Mouse (Mus musculus) embryonic stem cell, embryonic (primary cell): ENCODE results near the gene Psme4.

ENCODE experiments used
- CTCF ChIA-PET, 4 experiments: fragments of 300-600 bp in 2 of 4; fragments of 350-600 bp in 2 of 4; sonication (Branson Sonifier 250); formaldehyde crosslinking; loops; one replicate each; lab custom pipeline; 2022; ENCODE audit warnings: inconsistent platforms in 2 of 4; lab: Charles Lee
- POLR2A ChIA-PET, 4 experiments: fragments of 300-600 bp in 2 of 4; fragments of 350-600 bp in 2 of 4; sonication (Branson Sonifier 250); formaldehyde crosslinking; loops; one replicate each; lab custom pipeline; 2022; ENCODE audit warnings: antibody characterized with exemption in 4 of 4, inconsistent platforms in 1 of 4; lab: Charles Lee

Gene Psme4

DNA sequence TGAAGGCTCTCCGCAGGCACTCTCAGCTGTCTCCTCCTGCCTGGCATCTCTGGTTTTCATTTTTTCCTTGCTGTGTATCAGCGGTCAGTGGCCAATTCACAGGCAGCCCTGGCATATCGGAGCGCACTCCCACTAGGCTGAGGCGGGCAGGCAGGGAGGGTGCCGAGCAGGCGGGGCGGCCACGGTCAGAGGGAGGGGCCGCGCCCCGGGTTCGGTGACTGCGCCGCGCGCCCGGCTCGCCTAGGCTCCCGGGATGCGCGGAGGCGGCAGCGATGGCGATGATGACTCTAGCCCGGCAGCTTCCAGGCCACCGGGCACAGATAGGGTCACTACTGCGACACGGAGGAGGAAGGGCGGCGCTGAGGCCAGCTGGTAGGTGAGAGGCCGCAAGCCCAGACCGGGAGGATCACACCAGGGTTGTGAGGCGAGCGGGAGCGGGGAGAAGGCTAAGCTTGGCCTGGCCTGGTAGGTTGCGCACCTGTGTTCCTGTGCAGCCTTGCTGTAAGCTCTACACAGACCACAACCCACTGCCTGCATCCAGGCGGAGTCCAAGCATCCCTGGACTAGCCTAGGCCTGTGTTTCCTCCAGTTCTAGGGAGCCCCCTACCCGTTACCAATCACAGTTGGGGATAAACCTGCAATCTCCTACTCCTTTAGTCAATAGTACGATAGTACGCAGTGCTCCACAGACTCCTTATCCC lies 113.8 kb downstream of the Psme4 start, which contains the start of the genes Gpr75 and Asb3:
Gpr75 (plus strand) TSS at position 188 of the 701 bp plus-strand sequence.
Asb3 (plus strand) TSS at position 246 of the 701 bp plus-strand sequence.
- ChIA-PET POLR2A (interaction anchor here in 3 of 4 experiments (0.5 to 1.4 kb wide), 12 partner anchors 11 to 1815 kb away, joined by 3 to 9 read pairs (median 3); partner anchors contain the start of genes Acyp2 (in 1 of the 3) and Stc2 (in 1 of the 3)), CTCF (interaction anchor here in 2 of 4 experiments (0.6 kb wide), 3 partner anchors 63 to 795 kb away, joined by 3 to 4 read pairs (median 3); no protein-coding TSS in a partner anchor)

DNA sequence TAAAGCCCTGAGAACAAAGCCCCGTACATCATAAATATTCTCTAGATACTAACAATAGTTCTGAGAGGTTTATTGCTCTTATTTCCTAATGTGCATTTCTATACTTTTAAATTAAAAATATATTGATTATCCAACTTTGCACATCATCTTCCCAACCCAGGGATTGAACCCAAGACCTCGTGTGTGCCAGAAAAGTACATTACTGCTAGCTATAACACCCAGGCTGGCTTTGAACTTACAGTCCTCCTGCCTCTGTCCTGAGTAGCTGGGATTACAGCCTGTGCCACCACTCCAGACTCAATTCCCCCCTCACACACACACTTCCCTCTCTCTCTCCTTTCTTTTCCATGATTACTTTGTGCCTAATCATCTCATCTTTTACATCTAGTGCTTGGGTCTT lies 116.6 kb downstream of the Psme4 start:
- POLR2A ChIA-PET: interaction anchor here in 1 of 4 experiments (0.6 to 0.7 kb wide), 3 partner anchors 10 to 862 kb away, joined by 3 to 4 read pairs (median 3); partner anchors contain the start of gene Eml6
- CTCF ChIA-PET: no interaction called here

- POLR2A ChIA-PET: interaction anchor here in 1 of 4 experiments (0.9 kb wide), 1 partner anchor 10 kb away, joined by 3 read pairs; no protein-coding TSS in a partner anchor
- CTCF ChIA-PET: no interaction called here
These were observed 124.7 kb downstream of the Psme4 start for GRCm38 (mm10) chr11:30896201-30896600.

DNA sequence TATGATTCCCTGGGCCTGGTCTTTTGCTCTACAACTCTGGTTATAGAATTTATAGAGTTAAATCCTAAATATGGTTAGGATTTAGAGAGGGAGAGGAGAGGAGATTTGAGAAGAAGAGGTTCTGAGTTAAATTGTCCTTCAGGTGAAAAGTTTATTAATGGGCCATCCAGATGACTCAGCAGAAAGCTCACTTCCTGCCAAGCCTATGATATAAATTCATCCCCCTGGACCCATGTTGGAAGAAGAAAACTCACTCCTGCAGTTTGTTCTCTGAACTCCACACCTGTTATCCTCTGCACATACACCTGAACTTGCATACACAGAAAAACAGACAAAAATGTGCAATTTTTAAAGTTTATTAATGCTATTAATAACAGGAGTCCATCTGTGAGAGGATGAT lies 127.8 kb downstream of the Psme4 start:
- ChIA-PET POLR2A (no interaction called here), CTCF (no interaction called here)

- POLR2A ChIA-PET: interaction anchor here in 1 of 4 experiments (1.1 kb wide), 1 partner anchor 10 kb away, joined by 3 read pairs; no protein-coding TSS in a partner anchor
- CTCF ChIA-PET: no interaction called here
These were observed 140.8 kb downstream of the Psme4 start for GRCm38 (mm10) chr11:30912311-30912710.

DNA sequence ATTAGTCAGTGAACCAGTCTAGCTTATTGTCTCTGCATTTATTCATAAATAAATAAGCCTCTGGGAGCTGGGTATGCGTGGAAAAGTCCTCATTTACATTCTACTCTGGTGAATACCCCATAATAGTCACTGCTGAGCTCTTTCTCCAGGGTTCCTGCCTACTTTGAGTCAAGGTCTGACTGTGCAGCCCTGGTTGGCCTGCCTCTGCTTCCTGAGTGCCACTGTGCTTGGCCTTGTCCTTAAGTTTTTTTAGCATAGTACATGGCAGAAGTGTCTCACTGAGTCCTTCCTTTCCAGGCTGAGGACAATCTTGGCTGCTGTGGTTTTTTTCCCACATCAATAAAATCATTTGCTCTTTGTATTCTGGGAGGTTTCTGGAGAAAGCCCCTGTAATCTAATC lies 149.1 kb downstream of the Psme4 start:
- POLR2A ChIA-PET: interaction anchor here in 1 of 4 experiments (0.5 kb wide), 1 partner anchor 697 kb away, joined by 3 read pairs; no protein-coding TSS in a partner anchor
- CTCF ChIA-PET: interaction anchor here in 1 of 4 experiments (0.6 kb wide), 1 partner anchor 692 kb away, joined by 3 read pairs; no protein-coding TSS in a partner anchor

GRCm38 (mm10) chr11:30923283-30923682 lies 151.8 kb downstream of the Psme4 start:
- POLR2A ChIA-PET: interaction anchor here in 1 of 4 experiments (1.2 to 1.4 kb wide), 2 partner anchors 11 to 51 kb away, joined by 3 to 4 read pairs; no protein-coding TSS in a partner anchor
- CTCF ChIA-PET: interaction anchor here in 1 of 4 experiments (0.6 kb wide), 1 partner anchor 1204 kb away, joined by 6 read pairs; no protein-coding TSS in a partner anchor

DNA sequence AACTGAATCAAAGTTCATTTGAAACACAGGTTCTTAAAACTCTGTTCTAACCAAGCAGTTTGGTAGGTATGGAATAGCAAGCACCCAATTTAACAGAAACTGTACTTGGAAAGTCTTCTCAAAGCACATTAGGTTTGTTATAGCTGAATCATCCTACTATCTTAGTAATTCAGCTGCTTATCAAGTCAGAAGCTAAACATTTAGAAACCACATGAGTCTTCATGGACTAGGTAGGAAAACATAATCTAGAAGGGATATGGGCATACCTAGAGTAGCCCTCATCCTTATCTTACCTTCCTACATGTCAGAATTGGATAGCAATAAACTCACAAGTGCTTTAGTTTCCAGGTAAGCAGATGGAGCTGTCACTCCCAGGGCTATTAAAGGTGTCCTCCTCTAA lies 156.6 kb downstream of the Psme4 start:
- ChIA-PET CTCF (no interaction called here), POLR2A (interaction anchor here in 1 of 4 experiments (1.0 to 1.4 kb wide), 2 partner anchors 11 to 51 kb away, joined by 3 to 4 read pairs; no protein-coding TSS in a partner anchor)

DNA sequence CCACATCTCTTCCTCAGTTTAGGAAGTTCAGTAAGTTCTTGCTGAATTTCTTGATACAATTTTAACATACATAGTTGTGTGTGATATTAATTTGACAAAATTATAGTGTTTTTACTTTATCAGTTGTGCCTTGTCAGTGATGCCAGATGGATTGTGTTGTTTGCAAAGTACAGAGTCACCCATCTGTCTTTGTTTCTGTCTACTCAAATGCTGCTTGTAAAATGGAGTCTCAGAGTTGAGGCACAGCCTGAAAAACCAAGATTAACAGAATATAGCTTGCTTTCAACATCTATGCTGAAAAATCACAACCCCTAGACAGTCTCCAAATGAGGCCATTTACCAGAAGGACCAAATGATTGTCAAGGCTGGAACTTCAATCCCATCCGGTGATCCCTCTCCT lies 157.0 kb downstream of the Psme4 start:
- CTCF ChIA-PET: no interaction called here
- POLR2A ChIA-PET: interaction anchor here in 1 of 4 experiments (1.0 to 1.2 kb wide), 2 partner anchors 14 to 52 kb away, joined by 3 read pairs; no protein-coding TSS in a partner anchor
